ENCODE assay signal across 11 mouse cellular contexts in the genomic region with DNA sequence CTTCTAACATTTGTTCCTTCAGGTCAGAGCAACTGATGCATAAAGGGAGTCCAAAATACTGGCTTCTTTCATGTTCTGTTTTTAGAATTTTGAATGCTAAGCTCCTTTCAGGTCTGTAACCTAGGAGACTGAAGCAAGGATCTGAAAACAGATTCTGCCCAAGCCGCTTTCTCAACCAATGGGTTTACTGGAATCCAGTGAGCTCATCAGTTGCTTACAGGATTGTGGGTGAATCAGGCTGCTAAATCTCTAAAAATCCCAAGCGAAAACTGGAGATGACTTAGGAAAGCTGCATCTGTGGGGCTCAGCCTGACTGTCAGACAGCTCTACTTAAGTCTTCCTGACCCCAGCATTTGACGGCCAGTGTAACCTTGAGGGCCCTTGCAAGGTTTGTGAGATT.
DNase-seq lines count a peak whose midpoint lies in the region; ATAC-seq lines count a peak whose summit lies in the region.
"Had no signal": no experiment of that assay in that cellular context is flagged by ENCODE, and none has a peak within 500 bp of the region (broad histone marks: within the 10 kb centered on the region; RNA-seq: fewer than 3 reads in every experiment).

No protein-coding gene starts in this region.

- 46% methylated on average over 3 of the region's 3 CpGs for WGBS in midbrain, embryonic 14.5 days
- 55% methylated on average over 3 of the region's 3 CpGs for whole genome bisulfite sequencing in midbrain, embryonic 15.5 days

- H3K9ac ChIP-seq in midbrain, embryonic 14.5 days (replicated peaks; ENCODE audit: low read length) = no peak overlapping the region
- no peak overlapping the region for H3K9ac ChIP-seq in midbrain, embryonic 15.5 days
- H3K9ac ChIP-seq: hindbrain, embryonic 12.5 days; limb, embryonic 13.5 days had no signal

- no peaks in the 10 kb centered on the region for H3K4me1 ChIP-seq in midbrain, embryonic 14.5 days (ENCODE audit: control insufficient read depth, insufficient read depth, low read length)
- H3K4me1 ChIP-seq in midbrain, embryonic 15.5 days = no peaks in the 10 kb centered on the region
- H3K4me1 ChIP-seq: hindbrain, embryonic 12.5 days; limb, embryonic 13.5 days; megakaryocyte, embryonic 14.5 days had no signal

- no peaks in the 10 kb centered on the region for H3K9me3 ChIP-seq in midbrain, embryonic 14.5 days (ENCODE audit: control insufficient read depth, low read length)
- no peaks in the 10 kb centered on the region for H3K9me3 ChIP-seq in midbrain, embryonic 15.5 days
- H3K9me3 ChIP-seq: hindbrain, embryonic 12.5 days; limb, embryonic 13.5 days had no signal

- no peak overlapping the region for H3K4me2 ChIP-seq in midbrain, embryonic 14.5 days (ENCODE audit: low read length)
- H3K4me2 ChIP-seq in midbrain, embryonic 15.5 days = no peak overlapping the region
- H3K4me2 ChIP-seq: hindbrain, embryonic 12.5 days; limb, embryonic 13.5 days had no signal

- no peaks in the 10 kb centered on the region for H3K27me3 ChIP-seq in midbrain, embryonic 14.5 days (ENCODE audit: control insufficient read depth, insufficient read depth, low read length)
- H3K27me3 ChIP-seq in midbrain, embryonic 15.5 days (replicated peaks) = no peaks in the 10 kb centered on the region
- H3K27me3 ChIP-seq: hindbrain, embryonic 12.5 days; limb, embryonic 13.5 days; megakaryocyte, embryonic 14.5 days had no signal

- no peak overlapping the region for H3K4me3 ChIP-seq in midbrain, embryonic 14.5 days (replicated peaks; ENCODE audit: low read depth, low read length)
- no peak overlapping the region for H3K4me3 ChIP-seq in midbrain, embryonic 15.5 days
- H3K4me3 ChIP-seq: hindbrain, embryonic 12.5 days; limb, embryonic 13.5 days; megakaryocyte, embryonic 14.5 days had no signal

- H3K27ac ChIP-seq in midbrain, embryonic 14.5 days (replicated peaks; ENCODE audit: low read depth, low read length) = no peak overlapping the region
- H3K27ac ChIP-seq in midbrain, embryonic 15.5 days = no peak overlapping the region
- H3K27ac ChIP-seq: hindbrain, embryonic 12.5 days; limb, embryonic 13.5 days had no signal

- DNase-seq in cerebellum, adult 8-10 months = peak; percentile 2
- peak; percentile 48 for DNase-seq in midbrain, embryonic 14.5 days
- peak; percentile 10 to 27 for DNase-seq in layer of hippocampus, postnatal 25 days (ENCODE audit: extremely low spot score in 1 of 2, low spot score in 1 of 2)
- peak; percentile 37 for DNase-seq in right cerebral cortex, postnatal 25 days
- DNase-seq in kidney, adult 18-20 months = no peak
- no peak for DNase-seq in urinary bladder, postnatal 10 days (ENCODE audit: low spot score)

- H3K36me3 ChIP-seq in midbrain, embryonic 14.5 days (ENCODE audit: control insufficient read depth, insufficient read depth, low read length) = no peaks in the 10 kb centered on the region
- H3K36me3 ChIP-seq in midbrain, embryonic 15.5 days (replicated peaks) = no peaks in the 10 kb centered on the region
- H3K36me3 ChIP-seq: hindbrain, embryonic 12.5 days; limb, embryonic 13.5 days had no signal

- ATAC-seq in cerebellum, adult (ENCODE audit: insufficient number of reproducible peaks, low FRiP score, low TSS enrichment) = no peak
- ATAC-seq in midbrain, embryonic 14.5 days (ENCODE audit: low FRiP score, low TSS enrichment) = no peak
- ATAC-seq in midbrain, embryonic 15.5 days (replicated peaks) = no peak

Comparison
In these comparisons a context has a peak if more than half of its experiments do, and no peak if none do; other contexts are left out.
1. DNase-seq: peak in cerebellum, adult 8-10 months (single experiment), midbrain, embryonic 14.5 days (single experiment), layer of hippocampus, postnatal 25 days (2 of 2) and right cerebral cortex, postnatal 25 days (single experiment); none in kidney, adult 18-20 months (single experiment) and urinary bladder, postnatal 10 days (single experiment).